Mouse (Mus musculus) forebrain, embryonic 14.5 days (tissue): ENCODE measurements around the gene Zfr. TPM values are rescaled to one million over a fixed set of nuclear protein-coding genes. Genes with fewer than 3 reads are reported as not detected.
"Not testable (repeated sequence)": the region's sequence is repeated elsewhere in the genome, so short reads cannot be mapped to it uniquely, and the experiment has no call there.

Experiments
- ATAC-seq: fragments of 200-750 bp; cut with Nextera tagmentation; 2 replicates; pipeline ENCODE4 v1.8.0; 2017; ENCODE audit warnings: mild to moderate bottlenecking, moderate library complexity
- DNase-seq: peaks from one replicate; pipeline ENCODE4 v3.0.0-alpha.2; 2015; ENCODE audit warnings: low spot score
- H3K27ac ChIP-seq: fragments of 300-500 bp; sonication (generic); 2 replicates; pipeline ENCODE4 v1.5.1; 2014; ENCODE audit warnings: low read depth, mild to moderate bottlenecking, control low read depth, low read length, moderate library complexity
- H3K27me3 ChIP-seq: fragments of 300-500 bp; sonication (generic); replicated peaks from 2 replicates; pipeline ENCODE4 v1.6.1; 2014; ENCODE audit warnings: low read length, control low read depth, mixed read lengths; ENCODE audit not compliant: control insufficient read depth, insufficient read depth
- H3K36me3 ChIP-seq: fragments of 300-500 bp; sonication (generic); 2 replicates; pipeline ENCODE4 v1.6.1; 2014; ENCODE audit warnings: low read length, control low read depth; ENCODE audit not compliant: control insufficient read depth, insufficient read depth
- H3K4me1 ChIP-seq: fragments of 300-500 bp; sonication (generic); 2 replicates; pipeline ENCODE4 v1.6.1; 2014; ENCODE audit warnings: antibody characterized with exemption, low read length, control low read depth; ENCODE audit not compliant: control insufficient read depth, insufficient read depth
- H3K4me2 ChIP-seq: fragments of 300-500 bp; sonication (generic); 2 replicates; pipeline ENCODE4 v1.6.1; 2014; ENCODE audit warnings: mild to moderate bottlenecking, control low read depth, low read length
- H3K4me3 ChIP-seq: fragments of 300-500 bp; sonication (generic); 2 replicates; pipeline ENCODE4 v1.5.1; 2014; ENCODE audit warnings: low read depth, low read length, control low read depth
- H3K9ac ChIP-seq: fragments of 300-500 bp; sonication (generic); 2 replicates; pipeline ENCODE4 v1.6.1; 2014; ENCODE audit warnings: mild to moderate bottlenecking, low read length, control low read depth, moderate library complexity
- H3K9me3 ChIP-seq: fragments of 300-500 bp; sonication (generic); replicated peaks from 2 replicates; pipeline ENCODE4 v1.6.1; 2016; ENCODE audit warnings: low read length, control low read depth, mixed read lengths; ENCODE audit not compliant: control insufficient read depth
- WGBS: fragments of 180-500 bp; shearing (Covaris S2); extraction: QIAGEN DNeasy Blood & Tissue Kit; methylation state at CpG from one replicate; pipeline ENCODE4 v1.1.7; 2014; 5-methylcytosine and 5-hydroxymethylcytosine counted together
- polyA plus RNA-seq: library from polyadenylated mRNA; unstranded; fragments of >200 nt; fragmentation: Nextera tagmentation; extraction: Ambion mirVana; gene quantifications from 2 replicates; pipeline ENCODE4 v1.2.1, GENCODE M21; 2014

Gene Zfr
- polyA plus RNA-seq, 1 experiment from 2014 or later, result 169 TPM

- Histone ChIP-seq H3K4me2 (no peak overlapping the region), H3K9ac (no peak overlapping the region), H3K4me3 (no peak overlapping the region), H3K36me3 (peaks cover 18% of the 10 kb centered on the region), H3K9me3 (no peaks in the 10 kb centered on the region), H3K4me1 (no peaks in the 10 kb centered on the region), H3K27ac (no peak overlapping the region), H3K27me3 (no peaks in the 10 kb centered on the region)
- ATAC-seq (no peak), DNase-seq (no peak)
- WGBS, result 84% methylated on average over 6 of the region's 6 CpGs
Measured at GRCm38 (mm10) chr15:12136371-12136770, 18.7 kb downstream of the Zfr start.

GRCm38 (mm10) chr15:12140985-12141729 lies 23.5 kb downstream of the Zfr start:
- Histone ChIP-seq H3K9ac (no peak overlapping the region), H3K4me2 (no peak overlapping the region), H3K4me1 (no peaks in the 10 kb centered on the region), H3K36me3 (peaks cover 20% of the 10 kb centered on the region), H3K27ac (no peak overlapping the region), H3K4me3 (no peak overlapping the region), H3K9me3 (no peaks in the 10 kb centered on the region), H3K27me3 (no peaks in the 10 kb centered on the region)
- WGBS, result 92% methylated on average over 8 of the region's 8 CpGs
- DNase-seq (no peak), ATAC-seq (no peak)

- Histone ChIP-seq H3K27me3 (no peaks in the 10 kb centered on the region), H3K4me2 (no peak overlapping the region), H3K27ac (no peak overlapping the region), H3K9ac (no peak overlapping the region), H3K4me1 (no peaks in the 10 kb centered on the region), H3K9me3 (no peaks in the 10 kb centered on the region), H3K36me3 (peaks cover 50% of the 10 kb centered on the region), H3K4me3 (no peak overlapping the region)
- ATAC-seq, result no peak
- WGBS, result 76% methylated on average over 2 of the region's 2 CpGs
- DNase-seq, result no peak
Measured at GRCm38 (mm10) chr15:12147423-12147822, 29.8 kb downstream of the Zfr start.

GRCm38 (mm10) chr15:12149501-12149900 lies 31.9 kb downstream of the Zfr start:
- H3K4me3 ChIP-seq, result no peak overlapping the region
- H3K27me3 ChIP-seq, result no peaks in the 10 kb centered on the region
- H3K36me3 ChIP-seq, result peaks cover 63% of the 10 kb centered on the region
- no peak for DNase-seq
- H3K27ac ChIP-seq, result no peak overlapping the region
- WGBS, result 94% methylated on average over 6 of the region's 6 CpGs
- no peak overlapping the region for H3K4me2 ChIP-seq
- H3K9ac ChIP-seq, result no peak overlapping the region
- no peaks in the 10 kb centered on the region for H3K9me3 ChIP-seq
- ATAC-seq, result no peak
- H3K4me1 ChIP-seq, result no peaks in the 10 kb centered on the region

GRCm38 (mm10) chr15:12153747-12154146 lies 36.1 kb downstream of the Zfr start:
- 96% methylated on average over 3 of the region's 3 CpGs for WGBS
- H3K27me3 ChIP-seq, result no peaks in the 10 kb centered on the region
- no peak overlapping the region for H3K4me2 ChIP-seq

GRCm38 (mm10) chr15:12178126-12178525 lies 60.5 kb downstream of the Zfr start:
- Histone ChIP-seq H3K9me3 (no peaks in the 10 kb centered on the region), H3K27me3 (no peaks in the 10 kb centered on the region), H3K9ac (no peak overlapping the region), H3K27ac (no peak overlapping the region), H3K4me1 (no peaks in the 10 kb centered on the region), H3K4me3 (no peak overlapping the region), H3K36me3 (peaks cover 52% of the 10 kb centered on the region), H3K4me2 (no peak overlapping the region)
- ATAC-seq (peak; percentile 46; the same call in 1 of the 2 replicates), DNase-seq (peak; percentile 46)
- 26% methylated on average over 5 of the region's 5 CpGs for whole genome bisulfite sequencing

More at GRCm38 (mm10) chr15:12153747-12154146, 36.1 kb downstream of the Zfr start:
- Histone ChIP-seq H3K9me3 (no peaks in the 10 kb centered on the region), H3K36me3 (peaks cover 75% of the 10 kb centered on the region), H3K4me1 (no peaks in the 10 kb centered on the region), H3K4me3 (no peak overlapping the region), H3K9ac (no peak overlapping the region), H3K27ac (no peak overlapping the region)
- DNase-seq, result no peak
- no peak for ATAC-seq

- H3K36me3 ChIP-seq, result peaks cover 44% of the 10 kb centered on the region
- H3K4me2 ChIP-seq, H3K27ac ChIP-seq, ATAC-seq, H3K4me3 ChIP-seq, H3K4me1 ChIP-seq, H3K9me3 ChIP-seq, H3K27me3 ChIP-seq, DNase-seq, H3K9ac ChIP-seq: not testable (repeated sequence)
- WGBS, result 95% methylated on average over 13 of the region's 13 CpGs
Measured at GRCm38 (mm10) chr15:12181181-12181805, 63.7 kb downstream of the Zfr start.

GRCm38 (mm10) chr15:12193880-12194816 lies 76.5 kb downstream of the Zfr start:
- Histone ChIP-seq H3K36me3 (peaks cover 11% of the 10 kb centered on the region; the same call in 1 of the 2 replicates), H3K4me2 (no peak overlapping the region), H3K9me3 (no peaks in the 10 kb centered on the region), H3K4me1 (no peaks in the 10 kb centered on the region), H3K27me3 (no peaks in the 10 kb centered on the region), H3K9ac (no peak overlapping the region), H3K27ac (no peak overlapping the region), H3K4me3 (no peak overlapping the region)
- 71% methylated on average over 25 of the region's 25 CpGs for WGBS
- DNase-seq (no peak), ATAC-seq (no peak)
